Mouse (Mus musculus): ENCODE results near the gene Robo2.
A peak's percentile ranks its signal among the peaks of the same experiment; 100 is the strongest.

Robo2 gene

GRCm38 (mm10) chr16:73946171-73946570 is 465.5 kb downstream of the Robo2 start:
- DNase-seq (ENCODE audit: low read depth, low spot score): no peak

DNA sequence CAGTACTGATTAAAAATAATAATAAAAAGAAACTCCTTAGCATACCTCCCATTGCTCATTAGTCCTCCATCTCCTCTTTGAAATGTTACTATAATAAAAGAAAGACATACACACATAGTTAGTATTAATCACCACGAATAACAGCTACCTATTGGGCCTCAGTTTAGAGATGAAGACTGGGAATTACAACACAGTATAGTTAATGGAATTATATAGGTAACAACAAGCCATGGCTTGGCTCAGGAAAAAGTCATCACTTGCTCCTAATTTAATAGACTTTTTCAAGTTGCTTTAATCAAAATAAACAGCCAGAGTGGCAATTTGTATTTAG is 471.4 kb downstream of the Robo2 start:
- DNase-seq (ENCODE audit: low read depth, low spot score): no peak

GRCm38 (mm10) chr16:73939423-73940210 is 472.0 kb downstream of the Robo2 start:
- DNase-seq (ENCODE audit: low read depth, low spot score): no peak

- no peak for DNase-seq (ENCODE audit: low read depth, low spot score)
Measured at GRCm38 (mm10) chr16:73930323-73930722, 481.3 kb downstream of the Robo2 start.

DNA sequence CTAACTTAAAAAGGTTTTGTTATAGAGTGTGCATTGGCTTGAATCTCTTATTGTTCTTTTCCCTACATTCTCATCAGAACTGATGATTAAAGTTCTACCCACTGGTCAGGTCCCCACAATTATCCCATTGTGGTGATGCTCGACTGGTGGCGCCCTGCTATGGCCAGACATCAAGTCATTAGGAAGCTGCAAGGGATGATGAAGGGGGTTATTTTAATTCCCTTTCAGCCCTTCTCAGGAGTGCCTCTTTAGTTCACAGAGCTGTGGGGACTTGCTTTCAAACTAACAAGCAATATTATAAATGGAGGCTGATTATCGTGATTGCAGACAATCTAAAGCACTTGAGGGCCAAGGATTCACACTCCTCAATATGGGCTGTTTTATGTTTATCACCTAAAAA is 484.1 kb downstream of the Robo2 start:
- no peak for DNase-seq (ENCODE audit: low read depth, low spot score)

- DNase-seq (ENCODE audit: low read depth, low spot score): peak; percentile 2
Measured at GRCm38 (mm10) chr16:73915425-73915824, 496.2 kb downstream of the Robo2 start.

GRCm38 (mm10) chr16:73914936-73915335 is 496.7 kb downstream of the Robo2 start:
- no peak for DNase-seq (ENCODE audit: low read depth, low spot score)

DNA sequence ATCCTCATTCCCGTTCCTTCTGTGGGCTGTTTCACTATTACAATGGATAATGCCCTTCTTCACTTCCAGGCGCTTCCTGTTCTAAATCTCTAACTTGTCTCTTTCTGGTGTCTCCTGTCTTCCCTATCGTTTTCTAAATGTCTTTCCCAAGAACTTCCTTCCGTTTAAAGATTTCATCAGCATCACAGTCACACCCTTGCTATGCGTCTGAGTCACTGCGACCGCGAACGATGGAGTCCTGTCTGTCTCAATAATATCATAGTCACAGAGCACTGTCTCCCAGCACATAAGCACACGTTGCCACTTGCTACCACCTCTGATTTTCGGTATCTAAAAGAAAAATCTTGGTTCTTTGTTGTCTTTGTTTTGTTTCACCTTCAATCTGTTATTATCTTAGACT is 503.1 kb downstream of the Robo2 start:
- no peak for DNase-seq (ENCODE audit: low read depth, low spot score)

DNA sequence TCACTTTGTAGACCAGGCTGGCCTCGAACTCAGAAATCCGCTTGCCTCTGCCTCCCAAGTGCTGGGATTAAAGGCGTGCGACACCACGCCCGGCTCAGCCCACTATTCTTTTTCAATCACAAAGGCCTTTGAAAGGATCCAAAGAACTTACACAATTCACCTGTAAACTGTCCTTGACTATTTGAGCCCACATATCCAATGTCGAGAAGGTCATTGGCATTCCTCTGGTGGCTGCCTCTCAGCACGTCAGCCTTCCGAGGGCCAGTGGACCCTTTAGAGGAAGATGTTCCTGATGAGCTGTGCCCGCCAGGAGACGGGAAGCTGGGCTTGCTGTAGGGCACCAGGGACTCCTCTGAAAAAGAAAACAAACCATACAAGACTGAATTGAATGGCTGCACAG is 514.8 kb downstream of the Robo2 start:
- DNase-seq (ENCODE audit: low read depth, low spot score): no peak

DNA sequence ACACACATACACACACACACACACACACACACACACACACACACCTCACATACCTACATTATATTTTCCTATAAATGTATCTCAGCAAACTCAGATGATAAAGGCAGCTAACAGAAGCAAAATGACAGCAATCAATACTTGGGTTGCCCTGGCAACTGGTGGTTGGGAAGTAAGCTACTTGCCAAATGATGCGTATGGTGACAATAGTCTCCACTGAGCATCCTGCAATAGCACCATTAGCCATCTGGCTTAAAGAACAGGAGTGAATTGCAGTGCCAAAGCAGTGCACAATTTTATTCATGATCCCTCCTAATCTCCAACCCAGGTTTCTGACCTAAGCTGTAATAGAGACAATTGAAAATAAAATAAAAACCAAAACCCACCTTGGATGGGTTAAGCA is 529.7 kb downstream of the Robo2 start:
- DNase-seq (ENCODE audit: low read depth, low spot score): no peak

GRCm38 (mm10) chr16:73877973-73878372 is 533.7 kb downstream of the Robo2 start:
- DNase-seq (ENCODE audit: low read depth, low spot score): no peak

DNA sequence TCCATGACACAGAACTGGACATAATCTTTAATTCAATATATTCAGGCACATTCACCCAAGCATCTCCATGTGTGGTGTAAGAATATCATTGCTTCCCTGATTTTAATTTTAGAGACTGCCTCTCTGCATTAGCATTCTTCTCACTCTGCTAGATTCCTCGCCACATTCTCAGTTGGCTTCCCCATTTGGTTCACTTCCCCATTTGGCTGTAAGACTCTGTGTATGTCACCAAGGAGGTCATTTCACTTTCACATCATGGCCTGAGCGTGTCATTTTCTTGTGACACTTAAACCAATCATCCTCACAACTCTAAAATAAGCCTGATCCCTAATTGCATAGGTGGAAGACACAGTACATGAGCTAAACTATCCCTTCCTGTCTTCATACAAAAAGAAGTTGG is 536.6 kb downstream of the Robo2 start:
- DNase-seq (ENCODE audit: low read depth, low spot score): no peak

DNA sequence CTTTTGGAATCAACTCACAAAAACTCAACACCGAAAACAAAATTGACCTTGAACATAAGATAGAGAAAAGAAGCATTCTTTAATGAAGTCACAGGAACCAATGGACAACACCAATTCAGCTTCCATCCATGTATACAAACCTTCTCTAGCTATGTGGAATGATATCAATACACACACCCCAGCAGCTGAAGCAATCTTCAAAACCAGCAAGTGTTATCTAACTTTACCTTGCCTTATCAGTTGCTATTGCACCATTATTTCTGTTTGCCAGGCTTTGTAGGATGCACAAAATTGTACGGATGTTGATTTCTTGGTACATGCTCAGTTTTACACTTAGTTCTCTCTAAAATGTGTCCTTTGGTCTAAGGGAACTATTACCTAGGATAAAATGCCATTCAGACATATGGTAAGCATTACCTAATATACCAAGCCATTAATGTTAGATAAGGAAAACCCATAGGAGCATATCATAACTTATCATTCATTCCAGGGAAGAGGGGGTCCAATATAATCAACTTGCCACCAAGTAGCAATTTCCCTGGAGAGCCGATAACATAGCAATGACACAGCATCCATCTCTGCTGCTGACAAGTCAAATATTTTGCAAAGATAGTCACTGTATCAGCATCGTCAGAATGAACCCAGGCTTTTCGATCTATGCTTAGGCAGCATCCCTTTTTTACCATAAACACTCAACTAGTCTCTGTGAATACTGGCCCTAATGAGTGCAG is 537.6 kb downstream of the Robo2 start:
- no peak for DNase-seq (ENCODE audit: low read depth, low spot score)

DNA sequence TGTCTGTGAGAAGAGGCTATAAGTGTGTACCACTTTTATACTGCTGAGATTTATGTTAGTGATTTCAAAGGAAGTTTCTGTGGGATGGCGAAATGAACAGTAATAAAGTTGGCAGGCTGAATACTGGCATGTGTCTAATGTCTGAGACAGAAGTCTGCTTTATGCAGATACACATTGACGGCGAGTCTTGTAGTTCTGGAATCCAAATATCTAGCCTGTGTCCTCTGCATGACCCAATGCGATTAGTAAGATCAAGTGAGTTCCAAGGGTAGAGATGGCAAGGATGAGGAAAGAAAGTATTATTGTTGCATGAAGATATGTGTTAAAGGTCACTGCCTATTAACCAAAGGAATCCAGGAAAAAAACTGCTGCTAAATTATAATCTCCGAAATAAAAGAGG is 541.3 kb downstream of the Robo2 start:
- DNase-seq (ENCODE audit: low read depth, low spot score): no peak

DNA sequence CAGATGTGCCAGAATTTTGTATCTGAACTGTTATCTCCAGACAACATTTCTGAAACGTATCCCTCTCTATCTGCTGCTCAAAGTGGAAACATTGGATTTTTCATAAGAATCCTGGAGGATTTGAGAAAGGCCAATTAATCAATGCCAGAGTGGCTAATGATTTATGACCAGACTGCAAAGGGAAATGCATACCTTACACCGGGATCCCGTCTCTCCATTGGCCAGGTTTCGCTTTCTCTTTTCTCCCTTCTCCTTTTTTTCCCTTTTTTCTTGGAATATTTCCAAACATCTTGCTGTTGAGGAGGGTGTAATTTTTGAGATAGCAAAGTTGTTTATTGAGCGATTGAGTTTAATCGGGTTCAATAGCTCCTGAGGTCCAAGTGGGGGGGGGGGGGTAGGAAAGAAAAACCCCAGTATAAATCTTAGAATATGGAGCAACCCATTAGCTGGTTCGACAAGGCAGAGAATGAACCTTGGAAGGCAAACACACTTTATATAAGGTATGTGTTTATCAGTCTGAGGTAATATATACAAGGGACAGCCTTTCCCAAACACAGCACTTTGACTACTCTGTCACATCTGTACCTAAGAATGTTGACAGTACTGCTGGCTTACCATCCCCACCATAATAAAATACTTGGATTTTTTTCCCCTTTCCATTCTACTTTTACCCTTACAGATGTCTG is 542.0 kb downstream of the Robo2 start:
- no peak for DNase-seq (ENCODE audit: low read depth, low spot score)

DNA sequence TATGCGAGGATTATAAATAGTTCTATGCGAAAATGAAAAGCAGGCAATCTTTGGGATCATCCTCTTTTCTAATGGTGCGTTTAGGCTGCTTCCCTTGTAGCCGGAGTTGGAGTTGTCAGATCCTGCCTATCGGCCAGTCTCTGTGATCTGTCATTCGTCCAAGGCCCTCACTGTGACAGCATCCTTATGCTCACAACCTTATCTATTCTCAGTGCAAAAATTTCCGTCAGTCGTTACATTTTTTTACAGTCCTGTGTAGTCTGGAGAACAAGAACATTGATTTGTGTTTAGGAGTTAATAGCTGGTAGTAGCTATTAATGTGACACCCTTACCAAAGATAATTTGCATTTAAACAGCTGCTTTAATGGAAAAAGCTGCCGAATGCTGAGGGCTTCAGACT is 547.0 kb downstream of the Robo2 start:
- no peak for DNase-seq (ENCODE audit: low read depth, low spot score)

- DNase-seq (ENCODE audit: low read depth, low spot score): no peak
Measured at GRCm38 (mm10) chr16:73863748-73864147, 547.9 kb downstream of the Robo2 start.

- no peak for DNase-seq (ENCODE audit: low read depth, low spot score)
Measured at GRCm38 (mm10) chr16:73858717-73859116, 552.9 kb downstream of the Robo2 start.

DNA sequence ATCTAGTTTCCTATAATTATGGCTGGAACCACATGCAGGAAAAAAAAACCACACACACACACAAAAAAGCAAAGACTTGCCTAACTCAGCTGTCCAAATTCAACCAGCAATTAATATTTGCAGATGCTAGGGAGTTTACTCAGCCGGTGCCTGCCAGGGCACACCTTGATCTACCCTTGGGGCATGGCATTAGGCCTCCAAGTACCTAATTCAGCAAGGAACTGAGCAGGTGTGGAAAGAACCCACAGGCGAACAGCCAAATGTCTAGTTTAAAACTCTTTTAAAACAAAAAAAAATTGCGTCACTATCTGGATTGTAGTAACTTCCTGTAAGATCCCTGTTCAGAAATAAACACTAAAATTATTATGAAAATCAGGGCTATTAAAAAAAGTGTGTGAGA is 555.8 kb downstream of the Robo2 start:
- no peak for DNase-seq (ENCODE audit: low read depth, low spot score)

Data from telencephalon, adult 2 months (tissue).